Mouse (Mus musculus) brain, adult 2 months (tissue): ENCODE measurements at regions not wholly inside any gene's neighbourhood (a gene's known extent, or its start where the extent isn't known, plus 50 kb on each side); places are given as distances from the start of the nearest gene placed in this dataset.

Experiments
- DNase-seq: peaks from one replicate; pipeline ENCODE4 v3.0.0; 2011; ENCODE audit warnings: low read depth, low spot score

DNA sequence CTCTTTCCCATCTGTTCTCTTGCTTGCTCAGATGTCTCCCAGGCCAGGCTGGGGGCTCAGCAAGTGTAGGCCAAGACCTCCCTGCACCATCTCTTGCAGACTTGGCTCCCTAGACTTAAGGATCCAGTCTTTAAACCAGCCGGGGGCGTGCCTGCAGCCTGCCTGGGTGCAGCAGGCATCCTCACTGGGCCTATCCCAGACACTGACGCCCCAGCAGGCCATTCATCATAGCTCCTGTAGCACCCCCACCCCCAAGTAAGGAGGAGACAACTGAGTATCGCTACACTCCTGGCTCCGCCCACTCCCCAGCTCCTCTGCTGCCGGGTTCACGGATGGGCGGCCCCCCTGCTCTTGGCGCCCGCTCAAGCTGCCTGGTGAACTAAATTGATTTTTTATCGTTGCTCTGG, 160.2 kb downstream of the Gm26897 start:
- peak; percentile 66 for DNase-seq

DNA sequence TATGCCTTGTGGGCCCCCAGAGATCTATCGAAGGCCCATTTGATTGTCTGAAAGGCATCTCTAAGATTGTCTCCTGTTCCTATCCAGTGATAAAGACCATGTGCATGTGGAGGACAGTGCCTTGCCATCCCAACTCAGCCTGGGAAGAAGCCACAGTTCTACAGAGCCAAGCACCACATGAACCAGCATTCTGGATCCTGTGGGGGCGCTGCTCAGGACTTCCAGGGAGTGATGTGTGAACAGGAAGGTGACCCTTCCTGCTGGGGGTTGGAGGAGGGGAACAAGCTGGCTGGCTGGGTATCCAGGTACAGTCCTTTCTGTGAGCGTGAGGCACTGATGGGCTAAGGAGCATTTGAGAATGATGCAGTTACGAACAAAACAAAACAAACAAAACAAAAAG, 163.8 kb downstream of the Gm26897 start:
- no peak for DNase-seq

DNA sequence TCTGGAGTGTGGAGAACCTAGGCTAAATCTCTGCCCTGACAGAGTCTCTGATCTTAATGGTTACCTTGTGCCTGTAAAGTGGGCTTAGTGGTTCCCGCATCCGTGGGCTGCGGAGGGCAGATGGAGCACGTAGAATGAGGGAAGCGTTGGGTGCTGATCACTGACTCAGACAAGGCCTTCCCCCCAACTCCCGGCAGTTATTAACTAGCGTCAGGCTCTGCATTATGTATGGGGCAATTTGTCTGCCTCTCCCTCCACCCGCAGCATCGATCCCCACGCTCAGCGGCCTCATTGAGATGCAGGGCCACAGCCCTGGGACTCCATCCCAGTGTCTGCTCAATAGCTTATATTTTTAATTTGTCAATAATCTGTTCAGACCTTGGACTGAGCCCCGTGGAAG, 164.8 kb downstream of the Gm26897 start:
- DNase-seq: no peak

DNA sequence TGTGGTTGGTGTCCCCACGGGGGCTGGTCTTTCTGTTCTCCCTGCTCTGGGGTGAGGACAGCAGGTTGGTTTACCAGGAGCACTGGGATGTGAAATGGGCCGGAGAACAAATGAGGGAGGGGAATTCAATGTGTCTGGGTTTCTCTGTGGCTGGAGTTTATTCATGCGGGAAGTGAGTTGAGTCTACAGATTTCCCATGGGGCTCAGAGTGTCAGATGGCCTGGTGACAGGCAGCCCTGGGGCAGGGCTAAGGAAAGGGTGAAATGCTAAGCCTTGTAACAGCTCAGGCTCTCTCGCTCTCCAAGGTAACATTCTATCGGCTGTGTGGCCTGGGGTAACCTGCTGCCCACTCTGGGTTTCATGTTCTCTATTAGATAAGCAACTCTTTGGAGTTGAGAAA, 167.5 kb downstream of the Gm26897 start:
- DNase-seq: no peak

DNA sequence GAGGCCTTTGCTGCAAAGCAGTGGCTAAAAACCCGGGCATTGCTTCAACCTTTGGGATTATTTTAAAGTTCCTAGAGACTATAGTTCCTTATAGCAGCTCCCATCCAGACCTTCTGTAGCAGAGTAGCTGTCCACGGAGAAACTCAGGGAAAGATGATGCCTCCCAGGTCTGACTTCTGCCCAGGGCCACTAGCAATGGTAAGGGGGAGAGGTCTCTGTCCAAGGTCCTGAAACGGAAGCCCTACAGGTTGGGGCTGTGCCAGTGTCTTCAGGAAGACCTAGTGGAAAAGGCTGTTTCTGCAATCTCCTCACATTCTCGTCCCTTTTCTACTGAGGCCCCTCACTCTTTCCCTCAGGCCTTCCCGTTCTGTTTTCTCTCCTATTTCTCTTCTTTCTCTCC, 168.0 kb downstream of the Gm26897 start:
- no peak for DNase-seq

DNA sequence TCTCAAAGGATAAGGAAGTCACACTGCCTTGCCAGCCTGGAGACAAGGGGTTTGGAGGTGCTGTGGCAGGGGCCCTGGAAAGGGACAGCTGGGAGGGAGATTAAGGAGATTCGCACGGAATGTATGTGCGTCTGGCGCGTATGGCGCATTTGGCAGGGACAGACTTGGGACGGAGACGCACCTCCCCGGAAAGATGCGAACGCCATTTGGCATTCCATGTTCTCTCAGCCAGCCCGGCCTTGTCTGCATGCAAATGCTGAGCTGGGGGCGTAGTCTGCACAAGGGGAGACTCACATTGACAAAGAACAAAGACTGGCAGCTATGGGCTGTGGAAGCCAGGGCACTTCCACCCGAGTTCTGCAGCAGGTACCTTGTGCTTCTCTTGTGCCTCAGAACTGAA, 174.4 kb downstream of the Gm26897 start:
- DNase-seq: peak; percentile 56

DNA sequence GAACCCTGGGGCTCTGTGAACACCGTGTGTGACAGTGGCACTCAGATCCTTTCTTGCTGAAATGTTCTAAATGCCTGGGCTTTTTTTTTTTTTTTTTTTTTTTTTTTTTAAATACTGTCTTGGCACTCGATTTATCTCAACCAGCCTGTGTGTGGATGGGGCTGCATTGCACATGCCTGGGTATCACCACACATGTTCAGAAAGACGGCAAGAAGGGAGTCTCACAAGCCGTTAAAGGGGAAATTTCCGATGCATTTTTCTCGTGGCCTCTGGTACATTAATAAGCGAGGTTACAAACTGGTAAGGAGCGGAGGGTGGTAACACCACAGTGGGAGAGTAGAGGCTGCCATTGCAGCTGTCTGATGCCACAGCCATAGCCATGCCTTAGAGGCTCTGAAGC, 176.8 kb downstream of the Gm26897 start:
- DNase-seq: no peak

DNA sequence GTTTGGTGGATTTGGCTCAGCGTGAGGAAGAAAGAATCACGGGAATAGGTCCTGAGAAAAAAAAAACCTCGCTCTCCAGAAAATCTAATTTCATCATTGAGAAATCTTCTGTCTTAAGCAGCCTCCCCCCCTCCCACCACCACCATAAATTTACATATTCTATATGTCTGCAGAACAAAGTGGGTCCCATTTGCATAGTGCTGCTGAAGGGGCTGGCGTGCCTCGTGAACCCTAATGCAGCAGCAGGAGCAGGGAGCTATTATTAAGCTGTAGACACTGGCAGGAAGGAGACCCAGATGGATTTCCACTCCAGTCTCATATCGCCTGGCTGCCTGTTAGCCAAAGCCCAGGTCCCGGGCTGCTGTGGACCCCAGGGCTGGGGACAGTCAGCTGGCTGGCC, 179.6 kb downstream of the Gm26897 start:
- DNase-seq: no peak

DNA sequence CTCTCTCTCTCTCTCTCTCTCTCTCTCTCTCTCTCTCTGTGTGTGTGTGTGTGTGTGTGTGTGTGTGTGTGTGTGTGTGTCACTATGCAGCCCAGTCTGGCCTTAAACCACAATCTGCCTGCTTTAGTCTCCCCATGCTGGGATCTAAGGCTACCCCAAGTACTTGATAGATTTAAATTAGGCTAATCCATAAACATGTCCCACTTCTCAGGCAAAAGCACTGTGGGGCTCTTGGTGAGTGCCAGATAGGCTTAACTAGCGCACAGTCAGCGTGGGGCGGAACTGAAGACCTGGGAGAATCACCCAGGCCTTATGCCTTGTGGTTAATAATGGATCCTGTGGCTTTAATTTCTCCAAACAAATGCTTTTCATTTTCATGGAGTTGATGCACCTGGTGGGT, 180.6 kb downstream of the Gm26897 start:
- DNase-seq: no peak

DNA sequence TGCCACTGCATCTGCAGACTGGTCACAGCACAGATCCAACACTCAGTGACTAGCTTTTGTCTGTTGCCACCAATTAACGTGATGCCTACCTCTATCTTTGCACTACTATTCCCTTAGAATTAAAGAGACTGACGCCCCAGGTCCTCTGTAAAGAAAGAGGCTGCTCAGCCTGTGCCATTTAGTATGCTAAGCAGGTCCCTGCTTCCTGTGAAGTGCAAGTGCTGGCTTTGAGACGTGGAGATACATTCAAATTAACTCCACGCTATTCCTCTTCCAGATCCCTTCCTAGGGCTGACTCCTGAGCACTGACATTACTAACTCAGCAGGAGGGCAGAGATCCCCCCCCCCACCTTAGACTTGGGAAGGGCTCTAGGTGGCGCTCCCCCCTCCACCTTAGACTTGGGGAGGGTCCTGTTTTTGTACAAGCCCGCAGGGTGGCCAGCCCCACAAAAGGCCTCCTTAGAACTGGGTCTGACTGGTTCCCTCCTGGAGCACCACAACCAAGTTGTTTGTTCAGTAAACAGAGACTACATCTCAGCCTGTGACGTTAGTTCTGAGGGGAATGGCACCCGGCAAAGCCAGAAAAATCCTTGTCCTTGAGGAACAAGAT, 184.0 kb downstream of the Gm26897 start:
- DNase-seq: no peak

DNA sequence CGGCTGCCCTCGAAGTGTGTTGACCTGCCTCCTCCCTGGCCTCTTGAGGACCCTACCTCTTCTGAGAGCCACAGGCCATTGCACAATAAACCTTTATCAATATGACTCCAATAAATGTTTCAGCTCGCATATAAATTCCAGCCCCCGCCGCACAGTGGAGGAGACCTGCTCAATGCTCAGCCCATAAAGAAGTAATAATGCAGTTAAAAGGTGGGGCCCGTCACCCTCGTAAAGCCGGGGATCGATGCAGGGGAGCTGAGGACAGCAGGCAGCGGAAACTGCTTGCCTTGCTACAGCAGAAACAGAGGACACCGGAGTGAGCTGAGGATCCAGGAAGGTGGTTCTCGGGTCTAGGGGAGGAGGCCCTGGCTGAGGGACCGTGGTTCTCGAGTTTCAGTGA, 185.2 kb downstream of the Gm26897 start:
- DNase-seq: no peak

DNA sequence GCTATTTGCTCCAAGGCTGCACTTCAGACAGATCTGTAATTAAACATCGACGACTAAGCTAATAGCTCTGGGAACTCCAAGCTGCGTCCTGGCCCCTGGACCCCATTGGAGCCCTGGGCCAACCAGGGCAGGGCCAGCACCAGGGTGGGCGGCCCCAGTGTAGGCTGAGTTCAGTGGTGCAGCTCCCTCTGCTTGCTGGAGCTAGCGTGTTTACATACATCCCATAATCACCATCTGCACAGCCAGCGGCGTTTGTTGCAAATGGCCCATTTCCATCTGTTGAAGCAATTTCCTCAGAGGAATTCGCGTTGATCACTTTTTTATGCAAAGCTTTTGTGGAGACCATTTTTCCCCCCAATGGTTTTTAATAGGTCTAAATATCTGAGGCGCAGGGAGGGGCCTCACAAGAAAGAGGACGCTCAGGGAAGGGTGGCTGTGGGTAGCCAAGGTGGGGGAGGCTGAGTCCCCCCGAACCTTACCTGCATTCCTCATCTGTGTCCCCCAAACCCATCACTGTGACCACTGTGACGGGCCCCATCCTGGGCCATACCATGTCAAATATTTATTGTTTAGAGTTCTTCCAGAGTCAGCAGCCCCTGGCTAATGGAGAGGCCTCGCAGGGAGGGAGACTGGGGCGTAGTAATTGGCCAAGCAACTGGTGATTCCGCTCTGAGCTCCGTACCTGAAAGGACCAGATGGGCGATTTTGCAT, 189.4 kb downstream of the Gm26897 start:
- peak; percentile 31 for DNase-seq

DNA sequence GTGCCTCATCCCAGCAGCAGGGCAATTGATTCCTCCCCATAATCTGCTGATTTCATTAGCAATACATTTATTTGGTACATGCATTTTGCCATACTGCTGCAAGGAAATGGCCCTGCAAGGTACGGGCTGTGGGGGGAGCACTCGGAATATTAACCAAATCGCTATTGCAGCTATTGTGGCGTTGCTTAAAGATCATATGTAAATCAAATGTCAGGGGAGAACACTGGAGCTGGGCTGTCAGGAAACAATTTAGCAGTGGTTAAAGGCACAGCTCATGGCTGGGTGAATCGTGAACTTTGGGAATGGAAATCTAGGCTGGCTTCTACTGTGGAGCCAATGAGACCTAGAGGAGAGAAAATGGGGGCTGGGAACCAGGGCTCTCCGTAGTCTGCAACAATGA, 192.0 kb downstream of the Gm26897 start:
- DNase-seq: no peak

DNA sequence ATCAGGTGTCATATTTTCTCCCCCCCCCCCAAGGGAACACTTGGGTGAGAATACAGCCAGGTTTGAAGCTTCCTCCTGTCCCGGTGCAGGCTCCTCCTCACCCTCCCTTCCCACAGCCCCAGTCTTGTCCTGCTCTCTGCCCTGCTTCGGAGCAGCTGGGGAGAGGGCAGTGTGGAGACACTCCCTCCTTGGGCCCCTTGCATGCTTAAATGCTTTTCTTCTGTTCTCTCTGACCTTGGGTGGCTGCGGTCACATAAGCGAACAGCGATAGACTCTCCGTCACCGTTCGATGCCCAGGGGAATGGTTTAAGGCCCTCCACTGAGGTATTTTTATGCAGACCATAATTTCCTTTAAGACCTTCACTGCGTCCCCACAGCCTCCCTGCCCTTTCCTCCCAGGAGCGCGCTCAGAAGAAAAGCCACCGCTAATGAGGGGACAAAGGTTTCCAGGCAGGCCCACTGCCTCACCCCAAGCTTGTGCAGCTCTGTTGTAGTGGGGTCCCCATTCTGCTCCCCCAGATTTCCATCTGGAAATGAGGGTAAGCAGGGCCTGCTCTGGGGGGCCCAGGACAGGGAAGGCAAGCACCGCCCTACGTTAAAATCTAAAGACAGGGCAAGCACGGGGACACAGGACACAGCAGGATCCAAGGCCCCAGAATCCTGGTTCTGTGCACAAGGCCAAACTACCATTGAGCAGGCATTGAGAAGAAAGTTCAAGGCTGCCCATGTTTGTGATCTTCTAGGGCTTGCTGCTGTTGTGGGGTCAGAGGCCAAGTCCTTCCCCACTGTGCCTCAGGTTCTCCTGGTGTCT, 195.7 kb downstream of the Gm26897 start:
- no peak for DNase-seq

DNA sequence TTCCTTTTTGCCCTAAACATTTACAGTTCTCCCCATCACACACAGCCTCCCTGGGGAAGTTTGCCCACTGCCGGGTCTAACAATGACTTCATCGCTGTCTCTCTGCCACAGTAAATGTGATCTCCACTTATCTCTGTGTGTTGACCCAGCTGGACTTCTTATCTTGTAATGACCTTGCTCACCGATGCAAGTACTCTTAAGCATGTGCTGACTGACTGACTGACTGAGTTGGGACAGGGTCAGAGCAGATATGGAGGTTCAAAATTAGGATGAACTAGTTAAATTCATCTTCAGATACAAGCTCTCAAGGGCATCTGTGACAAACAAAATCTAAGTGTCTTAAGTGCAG, 196.2 kb downstream of the Gm26897 start:
- no peak for DNase-seq

DNA sequence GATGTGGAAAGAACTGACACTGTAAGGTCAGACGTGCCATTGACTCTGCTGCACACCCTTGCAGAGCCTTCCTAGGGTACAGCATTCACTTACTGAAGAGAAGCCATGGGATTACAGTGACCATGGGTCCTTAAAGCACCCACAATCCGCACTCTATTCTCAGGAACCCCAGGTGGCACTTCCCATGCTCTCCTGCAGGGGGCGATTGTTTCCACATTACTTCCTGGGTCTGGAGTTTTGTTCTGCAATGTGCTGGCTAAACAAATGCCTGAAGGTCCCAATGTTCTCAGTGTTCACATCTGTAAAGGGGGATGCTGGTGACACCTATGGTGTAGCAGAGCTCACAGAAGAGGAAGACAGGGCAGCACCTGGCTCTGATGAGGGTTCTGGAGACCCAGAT, 198.0 kb downstream of the Gm26897 start:
- DNase-seq: peak; percentile 14

DNA sequence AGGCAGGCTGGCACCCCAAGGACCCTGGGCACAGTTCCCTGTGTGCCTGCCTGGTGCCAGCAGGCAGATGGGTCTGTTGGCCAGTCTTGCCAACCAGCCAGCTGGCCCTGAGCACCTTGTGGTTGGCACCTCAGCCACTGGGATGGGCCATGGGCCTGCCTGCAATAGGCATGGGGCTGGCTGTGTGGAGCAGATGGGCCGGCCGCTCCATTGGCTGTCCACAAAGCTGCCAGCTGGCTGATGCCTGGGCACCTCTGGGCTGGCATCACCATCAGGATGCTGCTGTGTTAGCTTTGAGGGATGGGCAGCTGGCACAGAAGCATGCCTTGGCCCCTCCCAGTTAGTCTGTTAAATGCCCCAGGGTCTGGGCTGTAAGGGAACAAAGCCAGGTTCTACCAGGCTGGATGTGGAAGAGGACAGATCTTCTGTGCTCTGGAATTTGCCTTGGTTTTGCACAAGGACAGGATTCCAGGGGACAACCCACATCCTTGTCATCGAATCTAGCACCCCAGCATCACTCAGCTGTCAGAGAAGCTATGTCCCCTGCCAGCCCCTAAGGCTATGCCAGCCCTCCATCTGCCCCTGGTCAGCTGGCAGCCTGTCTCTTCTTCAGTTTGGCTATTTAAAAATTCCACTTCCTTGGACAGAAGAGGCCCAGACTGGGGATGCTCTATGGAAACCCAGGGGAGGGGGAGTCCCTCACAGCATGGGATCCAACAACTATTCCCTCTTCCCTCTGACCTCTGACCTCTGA, 201.8 kb downstream of the Gm26897 start:
- DNase-seq: peak; percentile 87

DNA sequence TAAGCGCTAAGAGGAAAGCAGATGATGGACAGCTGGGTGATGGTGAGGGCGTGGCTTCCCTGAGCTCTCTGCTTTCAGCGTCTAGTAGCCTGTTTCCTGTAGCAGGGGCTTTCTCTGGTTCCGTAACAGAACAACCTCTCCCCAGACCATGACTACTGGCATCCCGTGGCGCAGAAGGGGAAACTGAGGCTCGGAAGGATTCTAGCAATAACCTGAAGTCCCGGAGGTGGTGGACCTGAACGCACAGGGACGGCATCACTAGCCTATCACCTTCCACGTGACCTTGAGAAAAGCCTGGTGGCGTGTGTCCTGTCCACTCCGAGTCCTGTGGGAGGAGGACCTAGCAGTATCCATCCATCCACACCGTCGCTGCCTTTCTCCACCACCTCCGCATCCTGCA, 208.1 kb downstream of the Gm26897 start:
- no peak for DNase-seq

DNA sequence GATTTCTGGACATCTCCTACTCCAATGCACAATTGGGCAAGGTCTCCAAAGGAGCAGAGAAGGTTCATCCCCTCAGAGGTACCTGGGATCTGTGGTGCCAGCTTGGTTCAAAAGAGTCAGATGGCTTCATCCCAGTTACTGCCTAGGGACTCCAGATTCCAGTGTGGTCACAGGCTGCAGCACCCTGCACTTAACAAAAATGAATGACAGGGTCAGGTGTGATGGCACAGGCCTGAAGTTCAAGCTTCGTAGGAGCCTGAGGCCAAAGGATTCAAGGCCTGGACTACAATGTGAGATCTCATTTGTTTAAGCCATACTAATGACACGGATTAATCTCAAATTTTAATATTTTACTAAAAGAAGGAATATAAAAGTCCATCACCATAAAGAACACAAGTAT, 209.1 kb downstream of the Gm26897 start:
- no peak for DNase-seq

DNA sequence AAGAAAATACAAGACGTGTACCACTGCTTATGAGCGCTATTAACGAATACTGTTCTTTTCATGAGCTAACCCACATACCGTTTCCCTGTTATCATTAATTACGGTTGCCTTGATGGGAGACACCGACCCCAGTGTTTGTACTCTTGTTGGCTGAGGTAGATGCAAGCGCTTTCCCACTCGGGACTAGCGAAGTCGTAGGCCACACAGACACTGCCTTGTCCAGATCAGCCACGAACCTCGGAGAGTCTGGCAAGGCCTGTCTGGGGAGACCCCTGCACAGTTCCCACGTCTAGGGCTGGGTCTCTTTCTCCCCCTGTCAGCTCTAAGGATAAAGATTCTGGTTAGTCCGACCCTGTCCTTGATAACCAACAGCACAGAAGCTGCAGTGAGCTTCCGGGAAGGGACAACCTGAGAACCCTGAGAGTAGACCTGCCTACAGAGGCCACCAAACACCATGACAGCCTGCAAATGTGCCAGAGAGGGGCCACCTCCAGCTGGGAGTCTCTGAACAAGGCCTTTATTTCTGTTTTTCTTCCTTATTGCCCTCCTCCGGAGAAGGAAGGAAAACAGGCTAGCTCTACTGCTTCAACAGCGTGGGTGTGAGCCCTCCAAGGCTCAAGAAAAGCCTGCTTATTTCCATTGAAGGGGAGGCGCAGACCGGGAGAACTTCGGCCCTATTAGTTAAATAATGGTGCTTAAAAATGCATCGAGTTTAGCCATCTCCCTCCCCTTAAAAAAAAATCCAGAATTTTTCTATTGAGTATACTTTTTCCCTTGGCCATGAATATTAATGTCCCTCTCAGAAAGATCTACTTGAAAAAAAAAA, 209.8 kb downstream of the Gm26897 start:
- DNase-seq: peak; percentile 16

DNA sequence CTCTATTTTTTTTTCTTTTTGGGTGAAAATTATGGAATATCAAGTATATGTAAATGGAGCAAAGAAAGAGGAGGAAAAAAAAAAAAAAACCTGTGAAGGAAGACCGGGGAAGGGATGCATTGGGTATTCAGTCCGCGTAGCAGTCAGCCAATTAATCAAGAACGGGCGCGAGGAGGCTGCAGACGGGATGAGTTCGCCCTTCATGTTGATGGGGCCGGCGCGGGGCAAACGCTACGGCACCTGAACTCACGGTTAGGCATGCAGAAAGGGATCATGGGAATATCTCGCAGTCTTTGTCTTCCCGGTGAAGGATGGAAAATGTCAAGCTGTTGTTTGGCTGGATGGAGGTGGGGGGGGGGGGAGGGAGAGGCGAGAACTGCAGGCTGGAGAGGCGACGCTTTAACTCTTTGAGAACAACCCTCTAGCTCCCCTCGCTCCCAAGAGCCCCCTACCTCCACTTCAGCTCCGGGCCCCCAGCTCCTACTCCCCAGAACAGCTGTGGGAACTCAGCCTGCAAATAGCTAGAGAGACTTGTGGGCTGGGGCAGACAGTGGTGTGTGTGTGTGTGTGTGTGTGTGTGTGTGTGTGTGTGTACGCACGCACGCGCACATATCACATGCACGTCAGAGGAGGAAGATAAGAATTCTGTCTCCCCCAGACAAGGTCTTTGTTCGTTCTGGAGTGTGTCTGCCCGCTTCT, 210.7 kb downstream of the Gm26897 start:
- DNase-seq: peak; percentile 29
